Mouse (Mus musculus) right cerebral cortex, postnatal 36 days (tissue): ENCODE measurements at regions not wholly inside any gene's neighbourhood (a gene's known extent, or its start where the extent isn't known, plus 50 kb on each side); places are given as distances from the start of the nearest gene placed in this dataset.
A peak's percentile ranks its signal among the peaks of the same experiment; 100 is the strongest.

Experiments
- DNase-seq, 2 experiments: peaks; one replicate each; pipeline ENCODE4 v3.0.0; 2022; ENCODE audit warnings: low spot score in 2 of 2, mixed read lengths in 1 of 2

GRCm38 (mm10) chr15:74461935-74462334, 174.2 kb downstream of the Mroh4 start:
- DNase-seq, result no peak

GRCm38 (mm10) chr15:74459345-74459975, 176.7 kb downstream of the Mroh4 start:
- DNase-seq, result no peak

DNA sequence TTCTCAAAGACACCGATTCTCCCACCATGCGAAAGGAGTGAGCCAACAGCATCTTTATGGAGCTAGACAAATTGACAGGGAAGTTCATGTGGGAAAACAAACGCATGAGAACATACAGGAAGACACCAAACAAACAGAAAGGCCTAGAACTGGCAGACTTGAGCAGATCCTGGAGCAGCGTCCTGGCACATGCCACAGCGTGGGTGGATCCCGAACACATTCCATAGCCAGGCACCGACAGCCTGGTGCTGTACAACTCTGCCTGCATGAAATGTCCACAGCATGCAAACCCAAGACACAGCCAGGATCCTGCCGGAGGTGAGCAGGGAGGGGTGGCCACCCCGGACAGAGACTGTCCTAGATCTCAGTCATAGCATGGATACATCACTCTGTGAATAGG, 177.2 kb downstream of the Mroh4 start:
- peak; percentile 52 to 70 for DNase-seq

DNA sequence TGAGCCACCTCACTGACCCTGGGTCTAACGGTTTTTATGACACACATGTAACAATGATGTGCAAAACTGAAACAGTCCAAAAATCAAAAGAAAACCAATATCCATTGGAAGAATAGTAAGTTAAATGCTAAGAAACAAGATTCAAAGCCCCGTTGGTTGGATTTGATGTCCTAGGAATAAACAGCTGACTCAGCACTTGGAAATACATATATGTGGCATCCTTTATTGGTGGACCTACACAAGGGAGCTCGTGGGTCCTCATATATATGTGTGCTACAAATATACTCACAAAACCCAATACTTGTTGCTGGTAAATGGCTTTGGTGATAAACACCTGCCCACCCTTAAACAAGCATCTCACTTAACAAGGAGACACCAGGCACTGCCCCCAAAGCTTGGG, 178.2 kb downstream of the Mroh4 start:
- no peak for DNase-seq

GRCm38 (mm10) chr15:74456675-74457040, 179.5 kb downstream of the Mroh4 start:
- DNase-seq, result no peak

GRCm38 (mm10) chr15:74455921-74456674, 180.1 kb downstream of the Mroh4 start:
- no peak for DNase-seq

DNA sequence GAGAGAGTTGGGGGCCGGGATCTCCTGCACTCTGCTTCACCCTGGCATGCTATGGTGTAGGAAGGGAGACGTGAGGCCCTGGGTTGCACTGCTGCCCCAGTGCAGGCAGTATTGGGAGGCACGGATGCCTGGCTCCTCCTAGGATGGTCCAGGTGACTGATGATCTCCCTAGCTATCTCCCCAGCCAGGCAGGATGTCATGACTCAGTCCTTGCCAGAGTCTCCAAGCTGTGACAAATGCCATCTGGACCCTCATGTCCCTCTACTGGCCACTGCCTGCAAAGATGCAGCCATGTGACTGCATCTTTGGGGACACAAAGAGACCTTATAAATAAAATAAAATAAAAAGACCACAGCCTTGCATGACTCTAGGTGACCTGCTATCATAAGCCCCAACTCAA, 181.6 kb downstream of the Mroh4 start:
- DNase-seq, result no peak

DNA sequence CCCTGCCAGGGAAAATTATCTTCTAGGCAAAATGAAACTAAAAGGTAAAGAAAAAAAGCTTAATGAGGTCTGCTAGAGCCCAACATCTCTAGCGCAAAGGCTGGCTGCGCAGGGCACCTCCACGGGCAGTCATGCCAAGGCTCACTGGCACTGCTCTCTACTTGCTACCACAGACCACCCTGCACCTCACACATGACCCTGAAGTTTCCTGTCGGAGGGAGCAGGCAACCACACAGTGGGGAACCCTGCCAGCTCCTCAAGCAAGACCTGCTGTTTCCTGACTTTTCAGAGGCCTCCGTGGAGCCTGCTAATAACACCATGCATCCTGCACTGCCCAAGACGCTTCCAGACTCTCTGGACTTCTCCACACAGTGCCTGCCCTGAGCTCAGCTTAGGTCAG, 182.3 kb downstream of the Mroh4 start:
- DNase-seq, result no peak

- no peak for DNase-seq
Observed at GRCm38 (mm10) chr15:74452426-74452825, 183.7 kb downstream of the Mroh4 start.

- peak in 1 of 2 experiments; percentile 38 for DNase-seq
Observed at GRCm38 (mm10) chr15:74441889-74442288, 194.3 kb downstream of the Mroh4 start.

DNA sequence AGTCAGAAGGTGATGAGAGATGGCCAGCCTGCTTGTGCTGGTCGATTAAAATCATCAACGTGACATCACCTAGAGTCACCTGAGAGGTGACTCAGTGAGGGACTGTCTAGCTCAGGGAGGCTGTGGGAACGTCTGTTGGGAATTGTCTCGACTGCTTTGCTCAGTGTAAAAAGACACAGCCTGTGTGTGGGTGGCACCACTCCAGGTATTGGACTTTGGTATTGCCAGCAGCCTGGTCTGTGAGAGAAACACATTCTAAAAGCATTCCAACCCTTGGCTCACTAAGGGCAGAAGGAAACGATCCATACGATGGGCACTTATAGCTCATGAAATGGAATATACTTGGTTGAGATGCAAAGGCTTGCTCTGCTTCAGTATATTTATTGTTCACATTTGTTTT, 209.2 kb downstream of the Mroh4 start:
- DNase-seq, result no peak

GRCm38 (mm10) chr15:74423001-74423400, 213.2 kb downstream of the Mroh4 start:
- no peak for DNase-seq

DNA sequence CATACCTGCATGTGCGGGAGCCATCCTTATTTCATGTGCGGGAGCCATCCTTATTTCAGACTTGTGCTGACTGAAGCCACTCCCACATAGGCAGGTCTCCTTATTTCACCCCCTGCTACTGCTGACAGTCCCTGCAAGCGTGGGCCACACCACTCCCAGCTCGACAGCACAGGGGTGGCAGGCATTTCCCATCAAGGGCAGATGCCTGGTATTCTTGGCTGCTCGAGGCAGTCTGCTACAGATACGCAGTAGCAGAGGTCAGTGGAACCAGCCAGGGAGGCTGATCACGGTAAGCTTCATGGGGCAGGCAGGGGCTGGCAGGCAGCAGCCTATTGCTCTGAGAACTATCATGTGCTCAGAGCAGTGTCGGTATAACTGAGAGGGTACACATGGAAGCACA, 215.6 kb downstream of the Mroh4 start:
- no peak for DNase-seq

- peak in 1 of 2 experiments; percentile 36 for DNase-seq
Observed at GRCm38 (mm10) chr15:74418635-74419034, 217.5 kb downstream of the Mroh4 start.

- DNase-seq, result peak; percentile 31 to 46
Observed at GRCm38 (mm10) chr15:74413217-74413616, 222.9 kb downstream of the Mroh4 start.

GRCm38 (mm10) chr15:74412261-74412660, 223.9 kb downstream of the Mroh4 start:
- DNase-seq, result no peak

GRCm38 (mm10) chr15:74411097-74411496, 225.1 kb downstream of the Mroh4 start:
- DNase-seq, result no peak

DNA sequence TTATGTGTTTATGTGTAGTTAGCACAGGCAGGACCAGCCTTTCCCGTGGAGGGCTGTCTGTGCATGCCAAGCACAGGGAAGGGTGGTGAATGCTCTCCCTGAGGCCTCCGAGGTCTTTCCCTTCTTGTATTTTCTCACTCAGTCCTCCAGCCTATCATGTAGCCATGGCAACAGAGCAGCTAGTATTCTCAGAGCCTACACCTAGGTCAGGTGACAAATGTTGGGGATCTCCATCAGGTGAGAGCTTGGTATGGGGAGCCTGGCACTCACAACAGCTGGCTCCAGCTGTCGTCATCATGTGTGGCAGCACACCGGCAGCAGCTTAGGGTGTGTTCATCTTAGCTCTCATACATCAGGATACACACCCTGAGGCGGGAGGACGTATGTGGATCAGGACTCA, 231.3 kb downstream of the Mroh4 start:
- no peak for DNase-seq

- DNase-seq, result no peak
Observed at GRCm38 (mm10) chr15:74401275-74401674, 234.9 kb downstream of the Mroh4 start.

- DNase-seq, result peak; percentile 39 to 67
Observed at GRCm38 (mm10) chr15:74396029-74396428, 240.1 kb downstream of the Mroh4 start.

GRCm38 (mm10) chr15:74387533-74387932, 248.6 kb downstream of the Mroh4 start:
- DNase-seq, result no peak

DNA sequence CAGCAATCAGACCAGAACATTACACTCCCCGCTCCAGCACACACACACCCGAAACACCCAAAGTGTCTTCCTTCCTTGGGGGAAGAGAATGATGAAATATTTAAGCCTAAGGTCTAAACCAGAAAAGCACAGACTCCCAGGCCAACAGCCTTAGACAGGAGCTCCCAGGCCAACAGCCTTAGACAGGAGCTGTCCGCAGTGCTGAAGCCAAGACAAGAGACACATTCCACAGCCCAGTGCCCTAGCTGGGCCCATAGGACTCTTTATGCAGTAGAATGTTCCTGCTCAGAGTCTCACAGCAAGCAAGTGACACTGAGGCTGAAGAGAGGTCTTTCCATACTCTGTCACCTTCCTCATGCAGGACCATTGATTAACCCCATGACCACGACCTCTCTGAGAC, 253.6 kb downstream of the Mroh4 start:
- DNase-seq, result no peak

DNA sequence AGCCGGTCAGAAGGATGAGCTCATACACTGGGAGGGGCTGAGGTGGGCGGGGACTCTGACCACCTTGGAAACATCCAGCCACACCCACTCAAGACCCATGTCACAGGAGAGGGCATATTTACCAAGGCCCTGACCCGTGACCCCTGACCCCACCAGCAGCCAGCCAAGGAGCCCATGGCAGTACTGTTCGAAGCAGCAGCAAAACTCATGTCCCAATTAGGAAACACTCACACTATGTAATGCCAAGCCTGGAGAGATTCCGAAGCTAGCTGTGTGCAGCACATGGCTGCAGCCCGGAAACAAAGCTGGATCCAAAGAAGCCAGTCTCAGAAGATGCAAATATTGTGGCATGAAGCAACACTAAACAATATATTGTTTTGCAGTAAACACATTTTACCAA, 256.8 kb downstream of the Mroh4 start:
- DNase-seq, result no peak

DNA sequence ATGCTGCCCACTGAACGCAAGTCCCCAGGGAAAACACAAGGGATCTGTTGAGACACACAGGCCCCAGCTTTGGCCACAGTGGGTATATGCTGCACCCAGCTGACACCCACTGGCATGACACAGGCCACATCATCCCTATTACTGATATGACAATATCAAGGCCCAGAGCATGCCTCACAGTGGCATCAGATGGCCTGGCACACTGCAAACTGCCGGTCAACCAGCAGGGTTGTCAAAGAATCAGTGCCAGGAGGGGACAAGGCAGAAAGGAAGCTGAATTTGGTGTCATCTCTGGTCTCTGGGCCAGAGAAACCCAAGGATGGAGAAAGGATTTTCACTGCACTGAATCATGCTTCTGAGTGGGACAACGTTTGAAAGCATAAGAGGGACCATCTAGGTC, 266.7 kb downstream of the Mroh4 start:
- no peak for DNase-seq
